Mouse (Mus musculus) CH12.LX (cell line): ENCODE results near the gene Itgb2. TPM values are rescaled to one million over a fixed set of nuclear protein-coding genes. Genes with fewer than 3 reads are reported as not detected.

ENCODE experiments used
- DNase-seq: peaks from one replicate; pipeline ENCODE4 v3.0.0-alpha.2; 2013; ENCODE audit errors: extremely low read depth
- H3K27ac ChIP-seq: 2 replicates; pipeline ENCODE4 v1.5.1; 2012; ENCODE audit warnings: low read depth, mild to moderate bottlenecking, control low read depth, moderate library complexity; ENCODE audit not compliant: insufficient read depth
- H3K27me3 ChIP-seq: replicated peaks from 2 replicates; pipeline ENCODE3; 2012; ENCODE audit warnings: inconsistent platforms
- H3K36me3 ChIP-seq, 2 experiments: replicated peaks in 1 of 2; 2 replicates each; pipeline versions ENCODE3 to v1.6.1; 2012; ENCODE audit warnings: inconsistent platforms in 1 of 2, low read length in 1 of 2, mild to moderate bottlenecking in 1 of 2, mixed read lengths in 1 of 2, moderate library complexity in 1 of 2; ENCODE audit not compliant: control insufficient read depth in 1 of 2, insufficient read depth in 1 of 2
- H3K4me1 ChIP-seq, 2 experiments: 2 replicates each; pipeline ENCODE4 v1.6.1; 2012; ENCODE audit warnings: inconsistent platforms in 1 of 2, moderate library complexity in 1 of 2; ENCODE audit not compliant: insufficient read depth in 2 of 2, control insufficient read depth in 1 of 2
- H3K4me2 ChIP-seq: 2 replicates; pipeline ENCODE4 v1.6.1; 2012; ENCODE audit warnings: low read depth, mild to moderate bottlenecking, control low read depth; ENCODE audit not compliant: poor library complexity, insufficient read depth, severe bottlenecking
- H3K4me3 ChIP-seq, 3 experiments: fragments of 150-350 bp in 1 of 3; sonication (generic) in 1 of 3; replicated peaks in 1 of 3; 2 replicates each; pipeline versions ENCODE3 to v1.5.1; 2011 to 2012; ENCODE audit warnings: low read depth in 2 of 3, low read length in 2 of 3, mild to moderate bottlenecking in 2 of 3, moderate library complexity in 2 of 3, control low read depth in 1 of 3, improper control_type of control experiment in 1 of 3, inconsistent platforms in 1 of 3, mixed read lengths in 1 of 3; ENCODE audit not compliant: poor library complexity in 1 of 3
- H3K79me2 ChIP-seq: replicated peaks from 2 replicates; pipeline ENCODE4 v1.6.1; 2012; ENCODE audit warnings: mild to moderate bottlenecking, moderate library complexity; ENCODE audit not compliant: control insufficient read depth, poor library complexity, insufficient read depth, severe bottlenecking; ENCODE audit errors: extremely low read depth
- H3K9ac ChIP-seq: 2 replicates; pipeline ENCODE4 v1.6.1; 2012; ENCODE audit warnings: low read depth, mild to moderate bottlenecking, control low read depth, moderate library complexity; ENCODE audit not compliant: insufficient read depth
- H3K9me3 ChIP-seq: replicated peaks from 2 replicates; pipeline ENCODE3; 2012; ENCODE audit warnings: low read length, inconsistent platforms, mixed read lengths
- CHD1 ChIP-seq: IDR thresholded peaks from 2 replicates; pipeline ENCODE4 v1.6.1; 2012; ENCODE audit warnings: low read depth, low read length, improper control_type of control experiment, inconsistent platforms
- CTCF ChIP-seq, 2 experiments: IDR thresholded peaks in 1 of 2; conservative IDR thresholded peaks in 1 of 2; 2 replicates each; pipeline ENCODE4 v1.5.1; 2011 to 2012; ENCODE audit warnings: low read depth in 2 of 2, low read length in 2 of 2, improper control_type of control experiment in 1 of 2, inconsistent platforms in 1 of 2, mild to moderate bottlenecking in 1 of 2, moderate library complexity in 1 of 2
- ELF1 ChIP-seq: IDR thresholded peaks from 2 replicates; pipeline ENCODE4 v1.6.1; 2014; ENCODE audit warnings: low read depth, mild to moderate bottlenecking, inconsistent platforms, low read length, improper control_type of control experiment
- KAT2A ChIP-seq: IDR thresholded peaks from 2 replicates; pipeline ENCODE4 v1.6.1; 2012; ENCODE audit warnings: low read length, improper control_type of control experiment, inconsistent platforms; ENCODE audit not compliant: insufficient replicate concordance
- MAZ ChIP-seq: IDR thresholded peaks from 2 replicates; pipeline ENCODE4 v1.6.1; 2012; ENCODE audit warnings: low read depth, mild to moderate bottlenecking, inconsistent platforms, low read length, improper control_type of control experiment, moderate library complexity
- MXI1 ChIP-seq: IDR thresholded peaks from 2 replicates; pipeline ENCODE4 v1.6.1; 2011; ENCODE audit warnings: mild to moderate bottlenecking, low read depth, low read length, improper control_type of control experiment
- MYC ChIP-seq: IDR thresholded peaks from 2 replicates; pipeline ENCODE4 v1.6.1; 2011; ENCODE audit warnings: low read depth, mild to moderate bottlenecking, improper control_type of control experiment, low read length
- POLR2A ChIP-seq: IDR thresholded peaks from 2 replicates; pipeline ENCODE4 v1.6.1; 2011; ENCODE audit warnings: low read depth, mild to moderate bottlenecking, improper control_type of control experiment, low read length
- SIN3A ChIP-seq: IDR thresholded peaks from 2 replicates; pipeline ENCODE4 v1.6.1; 2012; ENCODE audit warnings: low read length, improper control_type of control experiment, inconsistent platforms
- TBP ChIP-seq: conservative IDR thresholded peaks from 2 replicates; pipeline ENCODE4 v1.6.1; 2011; ENCODE audit warnings: low read depth, low read length, improper control_type of control experiment
- TCF12 ChIP-seq: IDR thresholded peaks from 2 replicates; pipeline ENCODE4 v1.6.1; 2014; ENCODE audit warnings: low read depth, mild to moderate bottlenecking, inconsistent platforms, low read length, improper control_type of control experiment
- USF1 ChIP-seq: IDR thresholded peaks from 2 replicates; pipeline ENCODE4 v1.6.1; 2014; ENCODE audit warnings: low read depth, mild to moderate bottlenecking, inconsistent platforms, low read length, improper control_type of control experiment
- ZC3H11A ChIP-seq: IDR thresholded peaks from 2 replicates; pipeline ENCODE4 v1.6.1; 2012; ENCODE audit warnings: low read depth, mild to moderate bottlenecking, inconsistent platforms, low read length, improper control_type of control experiment
- ZMIZ1 ChIP-seq: IDR thresholded peaks from 2 replicates; pipeline ENCODE4 v1.6.1; 2012; ENCODE audit warnings: low read depth, mild to moderate bottlenecking, inconsistent platforms, low read length, improper control_type of control experiment
- dilution Hi-C: fragments of 300-500 bp; cut with MboI; formaldehyde crosslinking; loops from 2 replicates; pipeline ENCODE4 v1.14.3; 2020; ENCODE audit warnings: low sequenced_read_pairs; ENCODE audit not compliant: extremely low pct_unique_long_range_greater_than_20kb, extremely low pct_ligation_motif_present
- in situ Hi-C: fragments of 300-500 bp; cut with MboI; formaldehyde crosslinking; loops from 3 replicates; pipeline ENCODE4 v1.14.3; 2019; ENCODE audit warnings: low sequenced_read_pairs, low pct_ligation_motif_present, low pct_unique_long_range_greater_than_20kb, mixed read lengths
- polyA plus RNA-seq: library from polyadenylated mRNA; unstranded; fragments of >175 nt; gene quantifications from 2 replicates; pipeline ENCODE4 v1.2.1, GENCODE M21; 2012; ENCODE audit warnings: low read depth; ENCODE audit not compliant: insufficient read length
- total RNA-seq, 2 experiments: library from RNA; depleted of rRNA; stranded (reverse); fragments of 300-350 nt in 1 of 2; fragments of >200 nt in 1 of 2; gene quantifications; 2 replicates each; pipeline ENCODE4 v1.2.3; 2012 to 2014

Itgb2 gene
- total and polyA plus RNA-seq, 3 experiments, result 32.6 to 54.1 (median 40.2) TPM

- H3K4me2 ChIP-seq, result peak overlapping the region; percentile 57
- H3K79me2 ChIP-seq, result no peaks in the 10 kb centered on the region
- peak overlapping the region; percentile 62 for H3K9ac ChIP-seq
- H3K4me1 ChIP-seq, result peaks cover 9 to 71% of the 10 kb centered on the region in 2 experiments
- in situ Hi-C loops, result no loop called here
- H3K27ac ChIP-seq, result no peak overlapping the region
- TF ChIP-seq TCF12 (no peak), ZC3H11A (no peak), POLR2A (no peak), USF1 (no peak), KAT2A (no peak)
- H3K27me3 ChIP-seq, result no peaks in the 10 kb centered on the region
- no peak for DNase-seq
- H3K36me3 ChIP-seq, result peaks cover 0 to 44% of the 10 kb centered on the region in 2 experiments
- dilution Hi-C loops, result no loop called here
- H3K9me3 ChIP-seq, result peaks cover 4% of the 10 kb centered on the region
- peak overlapping the region; percentile 71 to 77 (median 72) for H3K4me3 ChIP-seq
Observed at GRCm38 (mm10) chr10:77531026-77532019, 1.3 kb downstream of the Itgb2 start.

DNA sequence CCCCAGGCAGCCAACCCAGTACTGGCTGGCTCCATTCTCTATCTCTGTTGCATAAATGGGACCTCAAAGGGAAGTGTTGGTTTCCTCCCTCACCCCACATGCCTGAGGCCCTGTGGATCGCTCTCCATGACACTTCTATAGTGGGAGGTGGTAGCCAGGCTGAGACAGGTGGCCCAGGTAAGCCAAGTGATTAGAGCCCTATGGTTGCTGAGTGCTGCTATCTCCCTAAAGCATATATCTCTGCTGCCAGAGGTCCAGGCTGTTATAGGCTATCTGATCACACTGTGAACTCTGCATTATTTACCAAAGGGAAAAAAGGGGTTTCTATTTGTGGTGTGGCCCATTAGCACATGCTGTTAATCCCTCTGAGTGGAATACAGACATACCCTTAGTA is 2.0 kb downstream of the Itgb2 start:
- Histone ChIP-seq H3K4me3 (no peak overlapping the region), H3K27ac (no peak overlapping the region), H3K79me2 (no peaks in the 10 kb centered on the region; the same call in 1 of the 2 replicates), H3K4me1 (peaks cover 6 to 72% of the 10 kb centered on the region in 2 experiments; a peak in 3 of 4 replicates), H3K36me3 (peaks cover 0 to 43% of the 10 kb centered on the region in 2 experiments), H3K4me2 (no peak overlapping the region), H3K9ac (no peak overlapping the region), H3K9me3 (peaks cover 4% of the 10 kb centered on the region), H3K27me3 (no peaks in the 10 kb centered on the region)
- dilution Hi-C loops (no loop called here), in situ Hi-C loops (no loop called here)
- no peak for DNase-seq
- TF ChIP-seq MYC, result no peak
- TF ChIP-seq SIN3A, result no peak
- no peak for TF ChIP-seq CHD1
- TF ChIP-seq MXI1, result no peak
- no peak for TF ChIP-seq CTCF (conservative IDR thresholded peaks at IDR 0.05 in 1 of 2, IDR thresholded peaks at IDR 0.05 in 1 of 2; ENCODE audit: low read depth in 2 of 2, low read length in 2 of 2)
- TF ChIP-seq MAZ, result no peak
- TF ChIP-seq ZMIZ1, result no peak
- TF ChIP-seq TBP, result no peak
- no peak for TF ChIP-seq ELF1
